Mouse (Mus musculus) heart, postnatal 14 days (tissue): ENCODE measurements at regions not wholly inside any gene's neighbourhood (a gene's known extent, or its start where the extent isn't known, plus 50 kb on each side); places are given as distances from the start of the nearest gene placed in this dataset.

Experiments
- DNase-seq, 2 experiments: peaks; one replicate each; pipeline ENCODE4 v3.0.0; 2021 to 2022
- intact Hi-C: fragments of 180-260 bp; cut with DNase I; formaldehyde crosslinking; loops from one replicate; pipeline ENCODE4 v1.15.1; 2025

DNA sequence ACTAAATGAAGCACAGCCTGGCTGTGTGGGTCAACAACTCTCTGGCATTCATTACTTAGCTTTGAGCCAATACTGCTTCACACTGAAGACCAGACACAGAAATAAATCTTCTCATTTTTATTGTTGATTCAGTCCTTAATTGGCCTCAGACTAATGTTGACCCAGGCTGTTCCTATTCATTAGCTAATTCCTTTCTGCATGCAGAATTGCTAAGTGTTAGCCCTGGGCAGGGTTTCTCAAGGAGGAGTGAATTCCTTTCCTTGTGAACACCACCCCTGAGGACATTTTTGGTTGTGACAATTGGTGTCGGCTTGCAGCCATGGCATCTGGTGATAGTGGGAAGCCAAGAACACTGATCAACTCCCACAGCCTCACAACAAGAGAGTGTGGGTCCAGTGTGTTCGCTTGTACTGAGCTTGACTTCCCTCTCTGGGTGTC lies 179.5 kb downstream of the Cavin4 start:
- intact Hi-C loops, result no loop called here
- peak; percentile 66 to 73 for DNase-seq

DNA sequence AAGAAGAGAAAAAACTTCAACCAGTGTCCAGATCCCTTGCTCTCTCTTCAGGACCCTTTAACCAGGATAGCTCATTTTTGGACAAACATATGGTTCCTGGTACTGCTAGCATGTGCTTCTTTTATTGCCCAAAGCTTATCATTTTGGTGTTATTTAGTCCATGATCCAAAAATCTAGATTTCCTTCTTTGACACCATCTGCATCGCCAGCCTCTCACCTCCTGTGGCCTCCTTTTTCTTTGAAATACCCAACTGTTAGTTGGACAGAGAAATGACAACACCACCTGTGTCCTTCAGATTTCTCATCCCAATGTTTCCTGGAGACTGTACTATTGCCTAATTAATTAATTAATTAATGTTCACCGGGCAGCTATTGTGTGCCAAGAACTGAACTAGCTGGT lies 188.0 kb upstream of the Plppr1 start:
- DNase-seq, result no peak
- intact Hi-C loops, result no loop called here

DNA sequence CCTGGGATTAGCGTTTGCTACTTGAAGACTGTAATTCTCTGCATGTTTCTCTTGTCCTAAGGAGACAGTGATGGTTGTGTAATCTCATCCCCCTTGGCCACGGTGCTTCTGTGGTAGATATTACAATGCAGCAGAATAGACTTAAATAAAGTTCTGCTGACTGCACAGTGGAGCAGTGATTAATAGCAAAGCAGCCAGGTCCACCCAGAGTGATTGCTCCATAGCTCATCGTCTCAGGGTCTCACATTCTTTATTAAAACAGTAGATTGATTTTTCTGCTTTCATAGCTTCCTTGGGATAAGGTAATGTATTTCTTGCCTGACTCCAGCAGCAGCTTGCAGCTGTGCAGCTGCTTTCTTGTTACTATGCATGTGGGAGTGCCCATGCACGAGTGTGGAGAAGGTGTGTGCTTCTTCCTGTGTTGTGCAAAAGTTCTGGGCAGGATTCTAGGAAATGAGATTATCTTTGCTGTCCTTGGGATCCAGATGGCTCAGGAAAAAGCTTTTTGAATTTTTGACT lies 169.9 kb upstream of the Plppr1 start:
- intact Hi-C loops, result no loop called here
- no peak for DNase-seq

DNA sequence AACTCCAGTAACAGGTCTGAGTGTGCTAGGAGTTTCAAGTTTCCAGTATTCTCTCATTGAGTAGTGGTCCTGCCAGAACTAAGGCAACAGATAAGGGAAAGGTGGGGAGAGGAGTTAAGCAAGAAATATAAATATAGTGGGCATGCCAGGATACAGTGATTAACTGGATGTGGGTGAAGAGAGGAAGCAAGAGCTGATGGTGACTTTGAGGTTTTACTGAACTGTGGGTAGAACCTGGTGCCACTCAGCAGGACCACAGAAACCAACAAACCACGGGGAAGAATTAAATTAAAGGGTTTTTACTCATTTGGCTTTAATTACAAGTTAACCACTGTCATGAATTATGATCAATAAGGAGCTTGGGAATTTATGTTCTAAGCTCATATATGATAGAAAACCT lies 154.5 kb upstream of the Plppr1 start:
- DNase-seq, result no peak
- intact Hi-C loops, result no loop called here

DNA sequence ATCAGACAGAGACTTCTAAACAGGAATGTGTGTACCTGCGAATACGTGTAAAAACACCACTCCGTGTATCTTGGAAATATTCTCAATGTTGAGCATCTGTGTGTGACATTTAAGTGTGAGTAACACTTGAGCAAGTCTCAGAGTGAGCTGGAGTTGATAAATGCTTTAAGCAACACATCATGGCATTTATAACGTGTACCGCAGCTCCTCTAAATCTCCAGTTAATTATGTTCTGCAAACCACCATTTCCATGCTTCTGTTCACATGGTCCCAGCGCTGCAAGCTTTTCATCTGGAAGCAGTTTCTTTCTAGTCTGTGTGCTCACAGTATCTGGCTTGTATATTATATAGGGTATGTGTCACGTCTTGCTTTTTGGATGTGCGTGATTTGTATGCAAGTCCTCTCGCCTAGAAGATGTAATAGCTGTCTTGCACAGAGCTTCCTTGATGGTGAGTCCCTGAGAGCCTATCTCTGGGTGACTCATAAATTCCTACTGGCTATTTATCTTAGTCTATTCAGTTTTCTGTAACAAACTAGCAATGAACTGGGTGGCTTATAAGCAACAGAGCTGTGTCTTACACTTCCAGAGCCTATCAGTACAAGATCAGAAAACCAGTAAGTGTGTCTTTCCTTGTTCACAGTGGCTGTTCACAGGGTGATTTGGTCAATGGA lies 153.7 kb upstream of the Plppr1 start:
- DNase-seq, result no peak
- intact Hi-C loops, result no loop called here

DNA sequence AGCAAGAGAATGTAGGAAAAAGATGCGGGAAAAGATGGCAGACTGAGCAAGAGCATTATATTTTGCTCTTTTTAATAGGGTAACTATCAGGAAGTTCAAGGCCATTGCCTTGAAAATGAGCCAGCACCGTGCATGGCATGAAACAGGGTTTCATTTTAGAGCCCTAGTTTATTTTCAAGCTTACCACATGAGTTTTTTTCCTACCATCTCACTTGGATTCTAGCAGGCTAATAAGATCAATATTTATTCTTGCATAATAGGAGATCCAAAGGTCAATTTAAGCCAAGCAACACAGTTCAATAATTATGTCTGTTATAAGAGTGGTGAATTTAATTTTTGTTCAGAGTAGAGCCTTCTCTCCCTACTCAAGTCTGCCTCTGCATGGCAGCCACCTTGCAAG lies 149.9 kb upstream of the Plppr1 start:
- intact Hi-C loops, result no loop called here

DNA sequence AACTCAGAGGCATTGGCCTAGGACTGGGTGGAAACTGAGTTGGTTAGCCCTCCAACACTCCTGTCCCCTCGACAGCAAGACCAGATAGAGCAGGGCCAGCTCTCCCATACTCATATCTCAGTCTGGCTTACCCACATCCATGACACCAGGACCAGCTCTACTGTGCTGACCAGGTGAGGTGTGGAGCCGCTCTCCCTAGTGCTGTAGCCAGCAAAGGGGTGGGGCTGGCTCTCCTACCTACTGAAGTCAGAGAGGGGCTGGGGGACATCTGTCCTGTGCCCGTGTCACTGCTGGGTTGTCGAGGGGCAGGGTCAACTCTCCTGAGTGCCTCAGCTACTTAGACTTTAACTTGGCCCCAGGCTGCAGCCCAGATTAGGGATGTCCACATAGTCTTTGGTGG lies 145.8 kb upstream of the Plppr1 start:
- intact Hi-C loops, result no loop called here
- no peak for DNase-seq

More for the DNA sequence above, 149.9 kb upstream of the Plppr1 start:
- DNase-seq, result no peak

DNA sequence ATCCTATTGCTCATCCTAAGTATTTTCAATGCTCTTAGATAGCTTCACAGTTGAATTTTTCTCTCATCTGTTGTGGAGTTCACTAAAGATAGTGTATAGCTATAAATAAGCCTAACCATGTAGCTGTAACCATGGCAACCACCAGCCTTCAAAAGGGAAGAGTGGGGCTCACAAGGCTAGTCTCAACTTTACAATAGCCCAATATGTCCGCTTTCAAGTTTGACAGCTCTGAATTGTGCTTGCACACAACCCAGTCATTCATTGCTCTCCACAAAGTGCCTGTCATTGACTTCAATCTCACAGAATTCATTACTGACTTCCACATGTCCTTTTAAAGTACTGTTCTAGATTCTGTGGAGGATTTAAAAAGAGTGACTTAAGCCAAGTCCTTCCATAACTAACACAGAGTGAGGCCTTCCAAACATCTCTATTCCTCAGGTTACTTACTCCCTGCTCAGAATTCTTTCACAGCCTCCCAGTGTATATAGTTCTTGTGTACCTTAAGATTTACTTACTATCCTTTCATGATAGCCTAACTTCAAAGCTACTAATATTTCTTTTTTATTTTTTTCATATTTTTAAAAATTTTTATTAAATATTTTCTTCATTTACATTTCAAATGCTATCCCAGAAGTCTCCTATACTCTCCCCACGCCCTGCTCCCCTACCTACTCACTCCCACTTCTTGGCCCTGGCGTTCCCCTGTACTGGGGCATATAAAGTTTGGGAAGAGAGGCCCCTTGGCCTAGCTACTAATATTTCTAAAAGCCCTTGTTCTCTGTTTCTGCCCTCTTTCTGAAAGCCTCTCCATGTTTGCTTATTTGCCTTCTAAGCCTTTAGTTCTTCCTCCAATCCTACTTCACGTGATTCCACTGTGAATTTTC lies 134.3 kb upstream of the Plppr1 start:
- no peak for DNase-seq
- intact Hi-C loops, result no loop called here

DNA sequence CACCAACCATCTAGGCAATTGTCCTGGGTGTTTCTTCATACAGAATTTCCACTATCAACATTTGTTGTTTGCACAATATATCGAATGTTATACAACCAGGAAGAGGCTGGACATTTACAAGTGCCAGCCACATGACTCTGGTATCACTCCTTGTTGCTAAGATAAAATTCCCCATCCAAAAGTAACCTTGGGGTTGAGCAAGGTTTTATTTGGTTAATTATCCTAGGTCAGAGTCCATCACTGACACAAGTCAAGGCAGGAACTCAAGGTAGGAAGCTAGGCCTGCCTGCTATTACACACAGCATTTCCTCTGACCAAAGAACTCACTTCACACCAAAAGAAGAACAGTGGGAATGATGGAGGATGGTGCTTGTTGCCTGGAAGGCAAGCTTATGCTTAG lies 120.7 kb upstream of the Plppr1 start:
- intact Hi-C loops, result no loop called here

DNA sequence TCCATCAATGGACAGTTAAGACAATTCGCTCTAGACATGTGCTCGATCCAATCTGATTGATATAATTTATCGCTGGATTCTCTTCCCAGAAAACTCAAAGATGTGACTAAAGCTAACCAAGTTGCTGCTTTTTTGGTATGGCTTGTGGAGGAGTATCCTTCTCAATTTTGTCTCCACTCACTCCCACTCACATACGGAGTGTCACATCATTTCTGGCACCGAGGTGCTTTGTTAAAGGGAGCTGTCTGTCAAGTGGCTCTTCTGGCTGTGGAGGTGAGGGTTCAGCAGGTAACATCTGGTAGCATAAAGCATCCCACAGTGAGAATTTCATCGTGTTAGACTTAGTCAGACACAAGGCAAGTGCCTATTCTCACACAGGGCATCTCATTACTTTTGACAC lies 120.2 kb upstream of the Plppr1 start:
- intact Hi-C loops, result no loop called here
- DNase-seq, result no peak

More for the DNA sequence above, 120.7 kb upstream of the Plppr1 start:
- DNase-seq, result no peak

DNA sequence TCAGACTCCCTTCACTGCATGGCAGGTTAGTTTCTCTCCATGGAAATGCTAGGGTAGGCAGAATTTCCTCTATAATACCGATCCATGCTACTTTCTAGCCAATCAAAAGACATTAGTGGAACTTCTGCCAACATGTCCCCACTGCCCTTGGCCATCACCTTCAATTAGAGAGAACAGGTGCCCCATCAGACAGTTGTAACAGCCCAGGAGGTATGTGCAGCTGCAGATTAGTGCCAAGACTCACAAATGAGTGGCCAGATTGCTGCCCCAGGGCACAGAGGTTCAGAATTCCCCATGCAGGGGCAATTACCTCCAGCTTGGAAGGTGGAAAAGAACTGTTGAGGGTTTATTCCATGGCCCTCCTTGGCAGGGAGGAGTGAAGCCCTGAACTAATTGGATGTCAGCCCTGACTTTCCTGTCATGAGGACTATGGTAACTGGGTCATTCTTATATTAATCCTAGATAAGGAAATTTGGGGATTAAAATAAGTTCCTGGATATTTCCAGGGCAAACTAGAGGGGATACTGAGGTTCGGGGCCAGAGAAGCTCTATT lies 113.7 kb upstream of the Plppr1 start:
- no peak for DNase-seq
- intact Hi-C loops, result no loop called here

DNA sequence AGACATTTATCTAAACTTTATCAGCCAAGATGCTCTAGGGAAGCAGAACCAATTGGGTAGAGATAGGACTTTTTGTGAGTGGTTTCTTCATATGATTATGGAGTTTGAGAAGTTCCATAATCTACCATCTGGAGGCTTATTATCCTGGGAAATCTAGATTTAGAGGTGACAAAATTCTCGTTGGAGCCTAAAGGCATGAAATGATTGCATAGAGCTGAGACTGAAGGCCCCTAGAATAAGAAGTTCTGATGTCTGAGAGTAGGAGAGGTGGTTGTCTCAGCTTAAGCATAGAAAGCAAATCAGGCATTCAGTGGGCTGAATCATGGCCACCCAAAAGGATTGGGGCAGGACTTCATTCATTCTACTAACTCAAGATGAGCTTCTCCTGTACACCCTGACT lies 106.1 kb upstream of the Plppr1 start:
- intact Hi-C loops, result no loop called here
- DNase-seq, result no peak

DNA sequence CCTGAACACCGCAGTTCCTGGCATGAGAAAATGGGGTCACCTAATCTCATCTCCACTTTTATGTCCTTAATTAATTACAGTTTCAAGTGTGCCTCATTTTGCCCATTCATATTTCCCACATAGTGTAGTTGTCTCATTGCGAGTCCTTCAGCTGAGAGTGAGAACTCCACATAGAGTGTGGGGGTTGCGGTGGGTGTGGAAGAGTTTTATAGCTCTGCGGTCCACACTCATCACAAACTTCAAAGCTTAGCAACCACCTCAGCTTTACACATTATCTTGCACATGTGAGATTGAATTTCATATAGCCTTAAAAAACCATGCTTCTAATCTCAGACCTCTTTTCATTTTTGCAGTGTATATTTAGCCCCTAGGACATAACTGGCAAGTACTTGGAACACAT lies 83.3 kb upstream of the Plppr1 start:
- intact Hi-C loops, result no loop called here
- no peak for DNase-seq

DNA sequence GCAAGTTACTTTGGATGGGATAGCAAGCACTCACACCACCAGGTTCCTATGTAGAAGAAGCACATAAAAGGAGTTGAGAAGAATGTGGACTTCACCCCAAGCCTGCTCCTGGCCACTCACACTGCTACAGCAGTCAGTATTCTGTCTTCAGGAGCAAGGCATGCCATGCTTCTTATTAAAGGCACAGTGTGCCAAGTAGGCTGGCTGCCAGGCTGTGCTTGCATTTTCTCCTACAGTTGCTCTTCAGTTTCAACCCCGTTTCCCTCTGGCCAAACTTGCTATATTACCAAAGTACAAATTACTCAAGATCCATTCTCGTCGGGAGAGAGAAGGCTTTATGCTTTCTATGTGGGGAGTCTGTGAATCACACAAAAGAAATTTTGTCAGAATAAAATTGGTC lies 67.1 kb upstream of the Plppr1 start:
- DNase-seq, result peak; percentile 7 to 19
- intact Hi-C loops, result no loop called here
